In the genomic region with DNA sequence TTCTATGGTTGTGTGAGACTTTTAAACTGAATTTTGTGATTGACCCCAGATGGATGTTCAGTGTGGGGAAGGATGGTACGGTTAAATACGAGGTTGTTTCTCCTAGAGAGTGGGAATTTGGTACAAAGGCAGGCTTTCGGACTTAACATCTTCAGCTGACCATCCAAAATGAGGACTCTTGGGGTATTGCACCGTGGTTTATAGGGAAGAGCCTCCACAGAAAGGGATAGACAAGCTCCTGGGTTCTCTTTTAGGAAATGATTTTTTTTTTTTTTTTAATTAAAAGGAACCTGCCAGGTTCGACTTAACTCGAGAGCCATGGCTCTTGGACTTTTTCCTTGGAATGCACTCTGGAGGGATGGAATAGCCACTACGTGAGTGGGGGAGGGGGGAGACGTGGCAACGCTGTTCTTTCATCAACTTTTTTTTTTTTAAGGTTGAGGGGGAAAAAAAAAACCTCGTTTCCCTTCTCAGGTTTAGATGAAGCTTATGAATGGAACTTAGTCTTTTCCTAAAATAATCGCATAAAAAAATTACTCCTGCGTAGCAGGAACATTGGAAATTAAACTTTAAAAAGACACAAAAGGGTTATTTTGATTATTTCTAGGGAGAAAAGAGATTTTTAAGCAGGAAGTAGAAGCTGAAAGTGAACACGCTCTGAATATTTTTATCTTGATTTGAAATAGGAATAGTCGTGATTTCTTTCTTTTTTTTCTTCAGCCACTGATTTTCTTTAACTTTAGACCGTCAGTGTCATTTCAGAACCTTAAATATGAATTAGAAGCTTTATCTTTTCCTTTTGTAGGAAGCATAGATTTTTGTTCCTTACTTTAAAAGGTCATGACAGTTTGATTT, we compare ENCODE assay signal across 8 mouse cellular contexts. TPM values are rescaled to one million over a fixed set of nuclear protein-coding genes. Genes with fewer than 3 reads are reported as not detected.
DNase-seq lines count a peak whose midpoint lies in the region; ATAC-seq and TF ChIP-seq lines count a peak whose summit lies in the region.

No protein-coding gene starts in this region.

- H3K27ac ChIP-seq in heart, embryonic 13.5 days (replicated peaks) = peak overlapping the region; percentile 97
- H3K27ac ChIP-seq in cortical plate, adult 2 months (ENCODE audit: insufficient read depth, low read length) = peak overlapping the region; percentile 76
- peak overlapping the region; percentile 96 for H3K27ac ChIP-seq in hindbrain, embryonic 12.5 days
- H3K27ac ChIP-seq in liver, embryonic 12.5 days = peak overlapping the region; percentile 94
- H3K27ac ChIP-seq in olfactory bulb, adult 2 months (ENCODE audit: insufficient read depth, low read depth, low read length) = 0 out of 2 replicates have a peak overlapping the region, but pooled peaks have one; percentile 0

- H3K36me3 ChIP-seq in heart, embryonic 13.5 days = peaks cover 7% of the 10 kb centered on the region
- H3K36me3 ChIP-seq in hindbrain, embryonic 12.5 days = no peaks in the 10 kb centered on the region
- 0 out of 2 replicates have a peak, but pooled peaks cover 4% of the 10 kb centered on the region for H3K36me3 ChIP-seq in liver, embryonic 12.5 days

- peak overlapping the region; percentile 96 for H3K9ac ChIP-seq in heart, embryonic 13.5 days
- peak overlapping the region; percentile 93 for H3K9ac ChIP-seq in hindbrain, embryonic 12.5 days
- H3K9ac ChIP-seq in liver, embryonic 12.5 days = peak overlapping the region; percentile 98

- no peak for TF ChIP-seq POLR2A in cortical plate, adult 2 months (IDR thresholded peaks at IDR 0.05; ENCODE audit: extremely low read depth, insufficient read depth, low read length)
- TF ChIP-seq POLR2A in olfactory bulb, adult 2 months (IDR thresholded peaks at IDR 0.05; ENCODE audit: insufficient read depth, low read depth, low read length) = no peak

- no peak for ATAC-seq in heart, embryonic 13.5 days (ENCODE audit: extremely low read depth, insufficient number of reproducible peaks, low FRiP score, low TSS enrichment)
- ATAC-seq in hindbrain, embryonic 12.5 days (ENCODE audit: low FRiP score) = no peak
- no peak for ATAC-seq in liver, embryonic 12.5 days

- peaks cover 47% of the 10 kb centered on the region for H3K4me1 ChIP-seq in heart, embryonic 13.5 days
- H3K4me1 ChIP-seq in cortical plate, adult 2 months (ENCODE audit: control insufficient read depth, insufficient read depth, low read length) = peaks cover 5% of the 10 kb centered on the region; the same call in 1 of the 2 replicates
- H3K4me1 ChIP-seq in hindbrain, embryonic 12.5 days = peaks cover 14% of the 10 kb centered on the region; the same call in 1 of the 2 replicates
- peaks cover 45% of the 10 kb centered on the region for H3K4me1 ChIP-seq in liver, embryonic 12.5 days
- H3K4me1 ChIP-seq in olfactory bulb, adult 2 months (ENCODE audit: control insufficient read depth, insufficient read depth, low read length) = no peaks in the 10 kb centered on the region

- H3K4me2 ChIP-seq in heart, embryonic 13.5 days = peak overlapping the region; percentile 92
- H3K4me2 ChIP-seq in hindbrain, embryonic 12.5 days (replicated peaks) = peak overlapping the region; percentile 90
- H3K4me2 ChIP-seq in liver, embryonic 12.5 days = peak overlapping the region; percentile 91

- peak overlapping the region; percentile 85 for H3K4me3 ChIP-seq in heart, embryonic 13.5 days
- peak overlapping the region; percentile 95 for H3K4me3 ChIP-seq in cortical plate, adult 2 months (ENCODE audit: insufficient read depth, low read length)
- H3K4me3 ChIP-seq in hindbrain, embryonic 12.5 days = peak overlapping the region; percentile 82
- peak overlapping the region; percentile 90 for H3K4me3 ChIP-seq in liver, embryonic 12.5 days
- H3K4me3 ChIP-seq in olfactory bulb, adult 2 months (ENCODE audit: insufficient read depth, low read depth, low read length) = peak overlapping the region; percentile 95

- intact Hi-C loops in heart, postnatal 36 days (cut with DNase I) = loop anchor here (5.0 kb wide), 1 partner anchor 293 kb away; the partner anchor contains the start of genes Gm10322 and Mcu

- no peak for TF ChIP-seq CTCF in cortical plate, adult 2 months (IDR thresholded peaks at IDR 0.05; ENCODE audit: extremely low read depth, insufficient read depth, low read length)
- TF ChIP-seq CTCF in olfactory bulb, adult 2 months (IDR thresholded peaks at IDR 0.05; ENCODE audit: insufficient read depth, low read depth, low read length) = no peak

- H3K27me3 ChIP-seq in heart, embryonic 13.5 days (replicated peaks) = no peaks in the 10 kb centered on the region
- H3K27me3 ChIP-seq in hindbrain, embryonic 12.5 days = no peaks in the 10 kb centered on the region
- H3K27me3 ChIP-seq in liver, embryonic 12.5 days (replicated peaks) = no peaks in the 10 kb centered on the region

- H3K9me3 ChIP-seq in heart, embryonic 13.5 days = no peaks in the 10 kb centered on the region
- H3K9me3 ChIP-seq in hindbrain, embryonic 12.5 days (replicated peaks) = no peaks in the 10 kb centered on the region
- H3K9me3 ChIP-seq in liver, embryonic 12.5 days (replicated peaks) = no peaks in the 10 kb centered on the region

- WGBS in heart, embryonic 13.5 days = 13% methylated on average over 15 of the region's 15 CpGs
- WGBS in hindbrain, embryonic 12.5 days = 15% methylated on average over 15 of the region's 15 CpGs
- WGBS in liver, embryonic 12.5 days (ENCODE audit: insufficient replicate concordance) = 17% methylated on average over 15 of the region's 15 CpGs
- 9% methylated on average over 15 of the region's 15 CpGs for WGBS in olfactory bulb, adult 2 months

- no peak for DNase-seq in heart, postnatal 36 days
- DNase-seq in natural killer cell, adult 2 months (ENCODE audit: low spot score in 2 of 2) = no peak
- no peak for DNase-seq in spleen, adult 18-20 months

RNA-seq across cellular contexts. Expression of gene P4ha1, which starts 1.4 kb away (rescaled TPM):
- 46.1 and 53.9 TPM in 2 replicates for polyA plus RNA-seq in heart, embryonic 13.5 days (2015; fragmentation: Nextera tagmentation; extraction: Ambion mirVana)
- total RNA-seq in heart, postnatal 36 days (2021) = 10 to 100 TPM; 31.3 to 51.2 TPM
- 27.9 and 31.3 TPM in 2 replicates for polyA plus RNA-seq in cortical plate, adult 2 months (2012; rRNA removed)
- 50.4 and 54.5 TPM in 2 replicates for polyA plus RNA-seq in hindbrain, embryonic 12.5 days (2016; fragmentation: Nextera tagmentation; extraction: Ambion mirVana)
- polyA plus RNA-seq in liver, embryonic 12.5 days (2016; fragmentation: Nextera tagmentation; extraction: Ambion mirVana) = 24.7 and 27.4 TPM in 2 replicates
- polyA plus RNA-seq in olfactory bulb, adult 2 months (2012; ENCODE audit: insufficient read depth, insufficient read length, low replicate concordance, missing spikeins) = not detected in 2 replicates

Comparison
In these comparisons a context has a peak if more than half of its experiments do, and no peak if none do; other contexts are left out.
1. H3K27ac ChIP-seq: peak in every context shown above with its lines; median percentile 97 in heart, embryonic 13.5 days; 96 in hindbrain, embryonic 12.5 days; 94 in liver, embryonic 12.5 days; 76 in cortical plate, adult 2 months; 0 in olfactory bulb, adult 2 months.